Mouse (Mus musculus) layer of hippocampus, postnatal 10 days (tissue): ENCODE measurements around the gene Fto. TPM values are rescaled to one million over a fixed set of nuclear protein-coding genes. Genes with fewer than 3 reads are reported as not detected.

ENCODE experiments used
- DNase-seq, 2 experiments: peaks; one replicate each; pipeline ENCODE4 v3.0.0; 2021; ENCODE audit warnings: low spot score in 2 of 2
- long read RNA-seq: library from polyadenylated mRNA; stranded (forward); transcript quantifications from one replicate; pipeline ENCODE4 v2.0.0, GENCODE M21; 2023
- total RNA-seq, 2 experiments: library from RNA; stranded (reverse); gene quantifications; 2 replicates each; pipeline ENCODE4 v1.2.3; 2021

The Fto gene
- 100 to 1,000 TPM; 116 to 120 TPM for total RNA-seq
- long read RNA-seq, transcript Fto-201 (9 exons, 3,564 nt) = major isoform, 29 of 46 reads
- long read RNA-seq, partial matches to known transcripts = 5 of 46 reads
- long read RNA-seq, other reads (novel, unspliced or antisense) = 12 of 46 reads

GRCm38 (mm10) chr8:91312835-91313832 is at the start of gene Fto, which contains the start of gene Rpgrip1l:
Fto (plus strand) TSS chr8:91313525.
Rpgrip1l (minus strand) TSS chr8:91313262.
- peak; percentile 95 to 96 for DNase-seq

GRCm38 (mm10) chr8:91263939-91264338 is 49.4 kb upstream of the Fto start:
- no peak for DNase-seq

GRCm38 (mm10) chr8:91264564-91264963 is 48.8 kb upstream of the Fto start:
- DNase-seq = no peak

- DNase-seq = no peak
Observed at GRCm38 (mm10) chr8:91269374-91269958, 43.9 kb upstream of the Fto start.

GRCm38 (mm10) chr8:91273493-91273892 is 39.8 kb upstream of the Fto start:
- DNase-seq = no peak

- DNase-seq = no peak
Observed at GRCm38 (mm10) chr8:91276337-91276736, 37.0 kb upstream of the Fto start.

- DNase-seq = no peak
Observed at GRCm38 (mm10) chr8:91278060-91278459, 35.3 kb upstream of the Fto start.

GRCm38 (mm10) chr8:91280467-91281212 is 32.7 kb upstream of the Fto start:
- no peak for DNase-seq

GRCm38 (mm10) chr8:91281545-91281944 is 31.8 kb upstream of the Fto start:
- DNase-seq = no peak

GRCm38 (mm10) chr8:91282655-91283054 is 30.7 kb upstream of the Fto start:
- no peak for DNase-seq

- no peak for DNase-seq
Observed at GRCm38 (mm10) chr8:91283815-91284214, 29.5 kb upstream of the Fto start.

- no peak for DNase-seq
Observed at GRCm38 (mm10) chr8:91286237-91286636, 27.1 kb upstream of the Fto start.

- no peak for DNase-seq
Observed at GRCm38 (mm10) chr8:91290576-91290975, 22.7 kb upstream of the Fto start.

- DNase-seq = no peak
Observed at GRCm38 (mm10) chr8:91295786-91296185, 17.5 kb upstream of the Fto start.

GRCm38 (mm10) chr8:91298672-91299071 is 14.7 kb upstream of the Fto start:
- DNase-seq = no peak

- no peak for DNase-seq
Observed at GRCm38 (mm10) chr8:91304481-91305386, 8.6 kb upstream of the Fto start.

- DNase-seq = no peak
Observed at GRCm38 (mm10) chr8:91312342-91312741, 983 bp upstream of the Fto start.

GRCm38 (mm10) chr8:91317567-91318227 is 4.4 kb downstream of the Fto start:
- no peak for DNase-seq

GRCm38 (mm10) chr8:91318938-91319729 is 5.8 kb downstream of the Fto start:
- DNase-seq = no peak
